Mouse (Mus musculus) cerebellum, adult 2 months (tissue): Measurements from ENCODE around the gene B3galnt1. TPM values are rescaled to one million over a fixed set of nuclear protein-coding genes. Genes with fewer than 3 reads are reported as not detected.

Experiments used
- DNase-seq, 2 experiments: peaks; one replicate each; pipeline ENCODE4 v3.0.0; 2021
- H3K27ac ChIP-seq: fragments of 200-500 bp; 2 replicates; pipeline ENCODE4 v1.5.1; 2012; ENCODE audit warnings: low read length, control low read depth, inconsistent platforms; ENCODE audit not compliant: insufficient read depth
- H3K27me3 ChIP-seq: fragments of 200-500 bp; 2 replicates; pipeline ENCODE4 v1.6.1; 2012; ENCODE audit warnings: inconsistent platforms, mild to moderate bottlenecking, low read length, moderate library complexity; ENCODE audit not compliant: control insufficient read depth, insufficient read depth
- H3K4me1 ChIP-seq: fragments of 200-500 bp; 2 replicates; pipeline ENCODE4 v1.6.1; 2011; ENCODE audit warnings: low read length; ENCODE audit not compliant: control insufficient read depth, insufficient read depth
- H3K4me3 ChIP-seq: fragments of 200-500 bp; replicated peaks from 2 replicates; pipeline ENCODE3; 2011; ENCODE audit warnings: mild to moderate bottlenecking, low read depth, low read length, control low read depth; ENCODE audit not compliant: insufficient read depth
- CTCF ChIP-seq: fragments of 200-500 bp; IDR thresholded peaks from 2 replicates; pipeline ENCODE4 v1.5.1; 2011; ENCODE audit warnings: low read depth, mild to moderate bottlenecking, control low read depth, low read length, moderate library complexity, borderline replicate concordance; ENCODE audit not compliant: insufficient read depth
- POLR2A ChIP-seq: fragments of 200-500 bp; IDR thresholded peaks from 2 replicates; pipeline ENCODE4 v1.6.1; 2011; ENCODE audit warnings: low read length, control low read depth, borderline replicate concordance; ENCODE audit not compliant: insufficient read depth
- WGBS: fragments of 180-500 bp; shearing (Covaris S2); methylation state at CpG from one replicate; pipeline ENCODE4 v1.1.7; 2018; 5-methylcytosine and 5-hydroxymethylcytosine counted together
- polyA plus RNA-seq: library from polyadenylated mRNA; depleted of rRNA; stranded (reverse); fragments of >200 nt; gene quantifications from 2 replicates; pipeline ENCODE4 v1.2.3, GENCODE M21; 2012; rRNA removed

B3galnt1 gene
- 34.3 and 36.2 TPM in 2 replicates for polyA plus RNA-seq

DNA sequence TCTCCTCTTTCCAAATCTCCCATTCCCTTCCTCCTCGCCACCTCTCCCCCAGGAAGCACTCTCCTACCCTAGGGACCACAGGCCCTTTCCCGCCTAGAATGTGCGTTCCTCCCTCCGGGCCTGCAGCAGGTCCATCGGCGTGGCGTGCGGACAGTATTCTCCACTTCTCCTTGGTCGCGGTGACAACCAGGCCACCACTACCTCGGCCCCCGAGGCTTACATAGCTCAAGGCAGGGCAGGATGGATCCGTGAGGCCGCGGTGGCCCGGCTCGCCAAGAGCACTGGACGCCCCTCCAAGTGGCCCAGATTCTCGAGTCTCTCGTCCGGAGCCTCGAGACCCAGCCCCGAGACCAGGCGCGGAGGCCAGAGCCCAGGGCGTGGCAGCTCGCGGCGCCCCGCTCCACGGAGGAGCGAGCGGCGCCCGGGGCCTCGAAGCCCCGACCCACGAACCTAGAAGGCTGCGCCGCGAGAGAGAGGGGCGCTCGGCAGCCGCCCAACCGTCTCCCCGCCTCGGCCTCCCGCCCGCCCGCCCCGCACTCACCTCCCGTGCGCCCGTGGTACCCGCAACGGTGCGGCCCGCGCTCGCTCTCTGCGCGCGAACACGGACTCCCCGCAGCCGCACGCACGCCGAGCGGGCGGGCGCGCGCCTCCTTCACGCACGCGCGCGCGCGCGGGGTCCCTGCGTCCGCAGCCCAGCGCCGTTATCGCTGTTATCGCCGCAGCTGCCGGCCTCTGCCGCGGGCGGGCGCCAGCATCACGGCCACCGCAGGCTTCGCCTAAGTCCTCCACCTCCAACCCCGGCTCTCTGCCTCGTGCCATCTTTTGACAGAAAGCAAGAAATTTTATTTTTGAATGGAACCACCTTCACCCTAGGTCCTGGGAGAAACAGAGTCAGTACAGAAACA, at the start of gene B3galnt1:
Gene B3galnt1, minus strand, starts transcription at position 700 of the 905 bp plus-strand sequence.
- H3K27me3 ChIP-seq, result no peaks in the 10 kb centered on the region
- peak within 1 kb of the TSS; percentile 73 for H3K27ac ChIP-seq
- WGBS, result under 1% methylated on average over 84 of the region's 99 CpGs
- peaks cover 8% of the 10 kb centered on the region; the same call in 1 of the 2 replicates for H3K4me1 ChIP-seq
- peak within 1 kb of the TSS; percentile 91 for H3K4me3 ChIP-seq
- TF ChIP-seq CTCF, result no peak
- peak; percentile 50 for TF ChIP-seq POLR2A
- DNase-seq, result peak; percentile 65 to 77

DNA sequence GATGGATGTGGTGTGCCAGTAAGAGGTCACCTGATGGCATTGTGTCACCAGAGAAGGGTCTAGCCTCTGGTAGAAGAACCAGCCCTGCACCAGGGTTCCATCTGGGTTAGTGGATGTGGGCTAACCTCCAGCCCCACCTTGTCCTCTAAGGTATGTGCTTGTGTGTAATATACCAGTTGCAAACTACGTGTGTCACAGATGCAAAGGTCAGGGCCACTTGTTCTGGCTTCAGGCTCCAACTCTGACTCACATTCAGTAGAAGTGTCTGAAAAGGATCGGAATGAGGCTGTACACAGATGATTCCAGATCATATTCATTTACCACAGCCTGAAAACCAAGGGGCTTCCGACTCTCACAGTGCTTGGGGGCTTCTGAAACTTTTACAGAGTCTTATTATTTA, 35.8 kb upstream of the B3galnt1 start:
- 86% methylated on average over 3 of the region's 3 CpGs for WGBS
- no peak for DNase-seq
- H3K4me1 ChIP-seq, result no peaks in the 10 kb centered on the region
- H3K27me3 ChIP-seq, result no peaks in the 10 kb centered on the region
- no peak overlapping the region for H3K27ac ChIP-seq
- TF ChIP-seq CTCF (no peak), POLR2A (no peak)
- H3K4me3 ChIP-seq, result no peak overlapping the region

DNA sequence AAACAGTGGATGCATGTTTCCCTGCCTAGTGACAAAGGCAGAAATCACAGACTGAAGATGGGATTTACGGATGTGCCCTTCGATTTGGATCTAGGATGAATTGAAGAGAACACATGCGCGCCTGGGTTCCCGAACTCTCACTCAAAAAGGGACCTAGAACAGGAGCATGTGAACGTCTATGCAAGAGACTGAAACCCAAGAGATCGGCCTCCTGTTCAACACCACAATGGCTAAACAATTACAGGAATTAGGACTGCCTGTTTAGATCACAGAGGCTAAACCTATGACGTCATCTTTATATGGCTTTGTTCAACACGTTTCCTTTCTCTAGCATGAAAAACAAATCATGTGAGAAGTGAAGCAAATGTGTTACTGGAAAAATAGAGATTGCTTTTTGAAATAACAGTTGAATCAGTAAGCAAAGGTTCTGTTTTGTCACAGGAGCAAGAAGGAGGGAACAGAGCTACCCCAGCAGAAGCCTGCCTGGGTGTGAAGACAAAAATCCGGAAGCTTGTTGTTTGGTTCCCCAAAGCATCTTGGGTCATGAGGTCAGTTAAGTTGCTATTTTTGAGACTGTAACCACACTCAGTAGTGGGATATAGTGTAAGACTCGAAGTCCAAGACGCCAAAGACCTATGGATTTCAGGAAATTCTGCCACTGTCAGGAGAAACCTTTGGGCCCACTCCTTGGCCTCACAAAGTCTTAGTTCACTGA, 35.1 kb upstream of the B3galnt1 start:
- Histone ChIP-seq H3K27me3 (no peaks in the 10 kb centered on the region), H3K4me3 (no peak overlapping the region), H3K4me1 (no peaks in the 10 kb centered on the region), H3K27ac (no peak overlapping the region)
- 83% methylated on average over 12 of the region's 12 CpGs for WGBS
- no peak for DNase-seq
- TF ChIP-seq POLR2A, result no peak
- no peak for TF ChIP-seq CTCF

DNA sequence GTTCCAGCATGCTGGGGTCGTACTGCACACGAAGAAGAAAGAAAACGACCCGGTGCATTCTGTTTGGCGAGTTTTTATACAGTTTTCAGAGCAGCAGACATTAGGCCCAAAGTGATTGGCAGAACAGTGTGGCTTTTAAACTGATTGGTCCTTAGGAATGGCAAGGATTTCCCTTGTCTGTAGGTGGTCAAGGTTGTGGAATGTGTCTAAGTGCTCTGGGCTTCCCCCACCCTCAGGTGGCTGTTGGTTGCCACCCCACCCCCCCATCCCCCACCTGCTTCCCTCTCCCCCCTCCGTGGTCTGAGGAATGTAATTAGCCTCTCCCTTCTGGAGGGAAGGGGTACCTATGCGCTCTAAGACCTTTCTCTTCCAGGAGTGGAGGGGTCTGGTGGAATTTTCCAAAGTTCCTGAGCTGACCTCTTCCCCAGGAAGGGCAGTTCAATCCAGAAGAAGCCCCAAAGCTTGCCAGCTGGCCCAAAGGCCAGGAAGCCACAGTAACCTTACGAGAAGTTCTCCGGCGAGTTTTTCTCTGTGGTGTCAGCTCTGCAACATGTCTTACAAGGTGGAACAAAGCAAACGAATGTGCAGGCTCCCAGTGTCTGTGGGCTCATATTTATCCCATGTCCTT, 28.3 kb upstream of the B3galnt1 start:
- TF ChIP-seq POLR2A, result no peak
- TF ChIP-seq CTCF, result no peak
- WGBS, result 76% methylated on average over 11 of the region's 11 CpGs
- Histone ChIP-seq H3K4me3 (no peak overlapping the region), H3K27ac (no peak overlapping the region), H3K4me1 (no peaks in the 10 kb centered on the region), H3K27me3 (no peaks in the 10 kb centered on the region)
- no peak for DNase-seq

DNA sequence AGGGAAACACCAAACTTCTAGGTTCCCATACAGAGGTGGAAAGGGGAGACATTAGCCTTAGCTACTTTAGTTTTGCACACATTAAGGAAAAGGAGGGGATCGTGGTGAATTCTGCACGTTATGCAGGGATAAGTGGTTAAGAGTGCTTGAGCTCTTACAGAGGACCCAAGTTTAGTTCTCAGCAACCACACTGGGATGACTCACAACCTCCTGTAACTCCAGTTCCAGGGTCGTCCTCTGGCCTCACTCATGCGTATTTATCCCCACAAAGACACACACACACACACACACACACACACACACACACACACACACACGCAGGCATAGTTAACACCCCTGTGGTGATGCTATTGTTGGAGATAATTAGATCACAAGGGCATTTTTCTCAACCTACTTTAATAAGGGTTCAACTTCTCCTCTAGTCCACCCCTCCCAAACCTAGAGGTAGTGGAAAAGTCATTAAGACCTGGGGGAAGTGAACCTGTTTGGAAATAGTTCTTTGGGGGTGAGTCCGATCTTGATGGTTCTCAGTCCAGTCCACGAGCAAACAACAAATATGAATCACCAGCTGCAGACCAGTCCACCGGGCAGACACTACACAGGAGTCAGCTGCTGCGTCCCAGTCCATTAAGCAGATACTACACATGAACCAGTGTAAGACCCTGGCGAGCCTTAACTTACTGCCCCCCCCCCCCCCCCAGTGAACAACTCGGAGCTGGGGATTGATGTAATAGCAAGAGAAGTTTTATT, 27.6 kb upstream of the B3galnt1 start:
- Histone ChIP-seq H3K27ac (no peak overlapping the region), H3K27me3 (no peaks in the 10 kb centered on the region), H3K4me1 (no peaks in the 10 kb centered on the region), H3K4me3 (no peak overlapping the region)
- 63% methylated on average over 11 of the region's 11 CpGs for WGBS
- DNase-seq, result no peak
- TF ChIP-seq POLR2A (no peak), CTCF (no peak)

DNA sequence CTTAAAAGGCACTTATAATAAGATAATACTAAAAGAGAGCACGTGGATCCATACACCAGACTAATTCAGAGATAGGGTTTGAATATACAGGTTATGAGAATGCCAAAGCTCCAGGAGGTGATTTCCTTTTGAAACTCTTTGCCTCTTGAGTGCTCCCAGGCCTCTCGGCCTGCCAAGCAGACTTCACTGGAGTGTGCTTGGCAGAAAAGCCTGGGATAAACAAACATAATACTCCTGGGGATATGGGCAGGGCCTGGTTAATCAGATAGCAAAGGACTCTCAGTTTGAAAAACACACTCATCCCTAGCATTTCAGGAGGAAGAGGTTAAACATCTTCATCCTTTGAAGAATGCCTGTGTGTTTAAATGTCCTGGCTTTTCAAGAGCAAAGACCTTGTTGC, 25.4 kb upstream of the B3galnt1 start:
- no peak for TF ChIP-seq POLR2A
- no peak for TF ChIP-seq CTCF
- WGBS, result 50% methylated on average over 2 of the region's 2 CpGs

DNA sequence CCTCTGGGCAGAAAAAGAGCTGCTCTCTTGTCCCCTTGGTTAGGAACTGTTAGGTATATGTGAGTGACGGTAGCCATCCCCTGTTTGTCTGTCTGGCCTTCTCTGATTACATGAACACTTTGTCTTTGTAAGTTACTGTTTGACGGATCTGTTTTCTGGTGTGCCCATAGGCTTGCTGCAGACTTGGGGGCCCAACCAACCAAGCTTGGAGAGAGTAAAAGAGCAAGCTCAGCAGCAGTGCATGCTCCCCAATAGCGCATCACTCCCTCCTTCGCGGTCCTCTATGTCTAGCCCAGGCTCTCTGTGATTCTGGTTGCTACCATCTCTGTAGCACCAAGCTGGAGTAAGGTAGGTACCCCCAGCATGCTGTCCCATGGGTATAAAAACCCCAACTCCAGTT, 9.1 kb upstream of the B3galnt1 start:
- H3K4me1 ChIP-seq, result no peaks in the 10 kb centered on the region
- WGBS, result 94% methylated on average over 5 of the region's 5 CpGs
- no peak for DNase-seq
- no peak overlapping the region for H3K27ac ChIP-seq
- TF ChIP-seq POLR2A (no peak), CTCF (no peak)
- H3K4me3 ChIP-seq, result no peak overlapping the region
- H3K27me3 ChIP-seq, result no peaks in the 10 kb centered on the region

More for the DNA sequence above, 25.4 kb upstream of the B3galnt1 start:
- no peaks in the 10 kb centered on the region for H3K4me1 ChIP-seq
- H3K27ac ChIP-seq, result no peak overlapping the region
- DNase-seq, result no peak
- H3K27me3 ChIP-seq, result no peaks in the 10 kb centered on the region
- H3K4me3 ChIP-seq, result no peak overlapping the region
